Mouse (Mus musculus): ENCODE data around the gene Uqcrc1. TPM values are rescaled to one million over a fixed set of nuclear protein-coding genes. Genes with fewer than 3 reads are reported as not detected.

Gene Uqcrc1
- polyA plus RNA-seq (2012; rRNA removed), result 259 and 284 TPM in 2 replicates

DNA sequence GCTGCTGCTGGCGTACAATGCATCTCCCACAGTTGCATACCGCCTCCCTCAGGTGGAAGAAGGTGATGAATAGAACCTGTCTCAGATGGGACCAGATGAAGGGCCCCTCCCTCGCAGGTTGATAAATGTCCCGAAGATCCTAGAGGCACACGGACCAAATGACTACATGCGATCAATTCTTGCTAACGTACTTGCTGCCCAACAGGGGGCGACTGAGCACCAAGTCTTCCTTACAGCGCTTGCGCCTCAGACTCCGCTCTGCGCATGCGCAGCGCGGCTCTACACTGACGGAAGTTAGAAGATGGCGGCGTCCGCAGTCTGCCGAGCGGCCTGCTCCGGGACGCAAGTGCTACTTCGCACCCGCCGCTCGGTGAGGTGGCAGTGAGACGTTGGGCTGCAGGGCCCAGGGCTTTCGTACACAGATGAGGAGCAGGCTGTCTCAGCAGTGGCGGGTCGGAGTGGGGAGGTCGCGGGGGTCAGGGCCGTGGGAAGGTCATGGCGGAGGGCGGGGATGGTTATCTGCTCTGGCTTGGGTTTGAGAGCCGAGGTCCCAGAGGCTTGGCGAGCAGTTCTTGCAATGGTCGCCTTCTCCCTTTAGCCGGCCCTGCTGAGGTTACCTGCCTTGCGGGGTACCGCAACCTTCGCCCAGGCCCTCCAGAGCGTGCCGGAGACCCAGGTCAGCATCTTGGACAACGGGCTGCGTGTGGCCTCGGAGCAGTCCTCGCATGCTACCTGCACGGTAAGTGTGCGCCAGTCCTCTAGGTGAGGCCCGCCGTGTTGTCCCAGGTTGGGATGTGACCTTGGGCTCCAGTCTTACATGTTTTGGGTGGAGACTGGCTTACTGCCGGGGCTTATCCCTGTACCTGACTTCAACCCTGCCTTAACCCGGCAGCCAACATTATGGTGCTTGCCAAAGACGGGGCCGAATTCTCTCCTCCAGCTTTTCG, at the start of gene Uqcrc1:
Uqcrc1 (plus strand) TSS at position 216 of the 947 bp plus-strand sequence.

DNA sequence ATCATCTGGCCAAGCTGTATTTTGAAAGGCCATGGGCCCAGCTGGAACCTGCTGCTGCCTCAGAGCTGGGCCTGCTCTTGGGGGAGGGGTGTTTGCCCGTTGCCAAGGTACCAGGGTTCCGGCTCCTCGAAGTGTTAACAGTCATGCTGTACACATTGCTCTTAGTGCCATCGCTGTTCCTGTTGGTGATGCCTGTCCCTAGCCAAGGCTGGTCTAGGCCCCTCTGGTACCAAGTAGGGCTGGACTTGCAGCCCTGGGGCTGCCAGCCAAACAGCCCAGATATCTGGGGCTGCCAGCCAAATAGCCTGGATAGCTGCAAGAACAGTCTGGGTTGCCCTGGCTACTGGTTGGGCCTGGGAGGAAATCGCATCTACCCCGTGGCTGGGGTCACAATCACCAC, 21.9 kb upstream of the Uqcrc1 start, which contains the start of gene Tmem89:
Tmem89 (plus strand) TSS at position 129 of the 400 bp plus-strand sequence.

DNA sequence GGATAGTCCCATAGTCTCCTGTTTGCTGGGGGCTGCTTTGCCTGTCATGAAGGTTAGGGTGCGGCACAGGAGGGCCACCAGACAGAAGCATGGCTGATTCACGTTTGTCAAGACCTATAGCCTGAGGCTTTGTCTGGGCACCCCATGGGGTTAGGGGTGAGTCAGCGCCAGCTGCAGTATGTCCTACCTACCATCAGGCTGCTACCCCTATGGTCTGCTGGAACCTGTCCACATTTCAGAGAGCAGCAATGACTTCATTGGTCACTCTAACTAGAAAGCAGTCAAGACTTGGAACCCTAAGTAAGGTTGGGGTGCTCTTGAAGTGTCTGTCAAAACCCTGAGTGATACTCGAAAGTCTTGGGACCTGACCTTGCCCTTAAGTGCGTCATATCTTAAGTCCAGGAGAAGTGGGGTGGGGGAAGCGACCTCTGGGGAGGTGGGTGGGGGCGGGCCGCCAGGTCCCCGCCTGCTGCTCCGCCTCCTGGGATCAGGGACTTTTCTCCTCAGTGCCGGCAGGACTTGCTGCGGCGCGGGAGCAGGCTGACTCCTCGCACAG, 16.7 kb downstream of the Uqcrc1 start, which contains the start of gene Col7a1:
Col7a1 (plus strand) TSS at position 506 of the 556 bp plus-strand sequence.

DNA sequence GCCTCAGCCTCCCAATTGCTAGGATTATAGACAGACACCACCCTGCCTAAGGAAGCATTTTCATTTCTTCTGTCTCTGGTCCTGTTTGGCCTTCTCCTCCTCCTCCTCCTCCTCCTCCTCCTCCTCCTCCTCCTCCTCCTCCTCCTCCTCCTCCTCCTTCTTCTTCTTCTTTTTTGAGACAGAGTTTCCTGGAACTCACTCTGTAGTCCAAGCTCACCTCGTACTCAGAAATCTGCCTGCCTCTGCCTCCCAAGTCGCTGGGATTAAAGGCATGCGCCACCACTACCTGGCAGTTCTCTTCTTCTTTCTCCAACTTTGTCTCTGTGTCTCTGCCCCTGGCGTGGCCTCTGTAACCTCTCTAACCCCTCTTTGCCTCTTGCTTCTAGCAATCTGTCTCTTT, 49.3 kb downstream of the Uqcrc1 start, which contains the start of gene Ucn2:
Ucn2 (plus strand) TSS at position 301 of the 400 bp plus-strand sequence.

DNA sequence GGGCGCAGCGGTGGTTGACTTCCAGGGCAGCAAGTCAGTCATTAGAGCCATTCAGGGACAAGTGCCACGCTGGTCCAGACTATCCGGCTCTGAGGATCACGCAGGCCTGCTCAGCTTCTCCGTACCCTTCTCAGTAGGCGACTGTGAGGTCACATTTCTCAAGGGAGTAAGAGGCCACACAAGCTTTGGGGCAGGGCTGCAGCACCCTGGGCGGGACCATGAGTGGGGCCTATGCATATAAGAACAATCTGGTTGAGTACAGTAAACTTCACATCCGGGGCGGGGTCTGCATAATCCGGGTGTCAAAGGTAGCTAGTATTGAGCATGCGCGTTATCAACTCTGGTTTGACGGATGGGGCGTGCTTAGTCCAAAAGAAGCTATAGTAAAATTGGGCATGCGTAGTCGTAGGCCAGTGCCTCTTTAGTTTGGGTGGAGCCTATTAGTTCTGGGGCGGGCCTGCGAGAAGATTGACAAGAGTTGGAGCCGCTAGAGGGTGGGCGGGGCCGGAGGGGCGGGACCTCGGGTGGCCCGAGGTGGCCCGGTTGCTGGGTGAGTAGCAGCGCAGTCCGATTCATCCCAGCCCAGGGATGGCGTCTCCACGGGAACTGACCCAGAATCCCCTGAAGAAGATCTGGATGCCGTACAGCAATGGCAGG, 55.1 kb downstream of the Uqcrc1 start, which contains the start of gene Pfkfb4:
Pfkfb4 (plus strand) TSS at position 351 of the 657 bp plus-strand sequence.

Other genes with a start within 250 kb of the Uqcrc1 start
- 27.2 and 40.2 TPM in 2 replicates for gene Prkar2a, start 247.3 kb upstream of the Uqcrc1 start, polyA plus RNA-seq (2012; rRNA removed)
- gene Ip6k2, start 152.8 kb upstream of the Uqcrc1 start, polyA plus RNA-seq (2012; rRNA removed), result 203 and 241 TPM in 2 replicates
- gene Nckipsd, start 128.3 kb upstream of the Uqcrc1 start, polyA plus RNA-seq (2012; rRNA removed), result 18.4 and 23.6 TPM in 2 replicates
- gene Celsr3, start 110.3 kb upstream of the Uqcrc1 start, polyA plus RNA-seq (2012; rRNA removed), result 30.2 and 66.8 TPM in 2 replicates
- gene Slc26a6, start 83.3 kb upstream of the Uqcrc1 start, polyA plus RNA-seq (2012; rRNA removed), result 13.8 and 17.9 TPM in 2 replicates
- gene Tmem89, start 22.0 kb upstream of the Uqcrc1 start, polyA plus RNA-seq (2012; rRNA removed), result 0.12 and 0.43 TPM in 2 replicates
- gene Col7a1, start 17.0 kb downstream of the Uqcrc1 start, polyA plus RNA-seq (2012; rRNA removed), result 7.7 and 9.3 TPM in 2 replicates
- gene Ucn2, start 49.4 kb downstream of the Uqcrc1 start, polyA plus RNA-seq (2012; rRNA removed), result 0.34 and 0.67 TPM in 2 replicates
- 10.4 and 12.5 TPM in 2 replicates for gene Pfkfb4, start 55.1 kb downstream of the Uqcrc1 start, polyA plus RNA-seq (2012; rRNA removed)
- gene Shisa5, start 101.9 kb downstream of the Uqcrc1 start, polyA plus RNA-seq (2012; rRNA removed), result 18.3 and 47.5 TPM in 2 replicates
- 11.2 and 27.6 TPM in 2 replicates for gene Trex1, start 123.1 kb downstream of the Uqcrc1 start, polyA plus RNA-seq (2012; rRNA removed)
- 36.0 and 41.0 TPM in 2 replicates for gene Atrip, start 137.5 kb downstream of the Uqcrc1 start, polyA plus RNA-seq (2012; rRNA removed)
- 9.6 and 15.0 TPM in 2 replicates for gene Ccdc51, start 145.9 kb downstream of the Uqcrc1 start, polyA plus RNA-seq (2012; rRNA removed)
- gene Tma7, start 146.0 kb downstream of the Uqcrc1 start, polyA plus RNA-seq (2012; rRNA removed), result 235 and 241 TPM in 2 replicates
- 61.2 and 70.5 TPM in 2 replicates for gene Plxnb1, start 158.8 kb downstream of the Uqcrc1 start, polyA plus RNA-seq (2012; rRNA removed)
- gene Fbxw21, start 225.4 kb downstream of the Uqcrc1 start, polyA plus RNA-seq (2012; rRNA removed), result not detected in 2 replicates

Data from central nervous system, embryonic 11.5 days (tissue).